Mouse (Mus musculus) retina, adult 2 months (tissue): ENCODE measurements at regions not wholly inside any gene's neighbourhood (a gene's known extent, or its start where the extent isn't known, plus 50 kb on each side); places are given as distances from the start of the nearest gene placed in this dataset.

ENCODE experiments used
- DNase-seq: peaks from one replicate; pipeline ENCODE4 v3.0.0-alpha.2; 2012; ENCODE audit warnings: low read depth, low spot score

- no peak for DNase-seq
Measured at GRCm38 (mm10) chr1:92340644-92341043, 133.0 kb downstream of the Ndufa10 start.

DNA sequence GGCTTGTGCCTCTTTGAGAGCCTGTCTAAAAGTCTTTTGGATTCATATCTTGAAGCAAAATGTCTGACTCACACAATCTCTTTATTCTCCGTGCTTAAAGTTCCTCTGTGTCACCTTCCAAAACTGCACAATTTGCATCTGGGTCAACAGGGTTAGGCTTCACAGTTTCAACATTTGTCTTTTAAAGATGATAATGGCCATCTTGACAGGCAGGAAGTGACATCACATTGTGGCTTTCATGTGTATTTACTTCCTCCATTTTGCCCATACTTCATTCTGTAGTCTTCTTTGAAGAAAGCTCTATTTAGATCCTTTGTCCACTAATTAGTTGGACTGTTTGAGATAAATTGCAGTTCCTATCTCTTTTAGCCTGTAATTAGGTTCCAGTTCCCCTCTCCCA is 135.1 kb downstream of the Ndufa10 start:
- no peak for DNase-seq

DNA sequence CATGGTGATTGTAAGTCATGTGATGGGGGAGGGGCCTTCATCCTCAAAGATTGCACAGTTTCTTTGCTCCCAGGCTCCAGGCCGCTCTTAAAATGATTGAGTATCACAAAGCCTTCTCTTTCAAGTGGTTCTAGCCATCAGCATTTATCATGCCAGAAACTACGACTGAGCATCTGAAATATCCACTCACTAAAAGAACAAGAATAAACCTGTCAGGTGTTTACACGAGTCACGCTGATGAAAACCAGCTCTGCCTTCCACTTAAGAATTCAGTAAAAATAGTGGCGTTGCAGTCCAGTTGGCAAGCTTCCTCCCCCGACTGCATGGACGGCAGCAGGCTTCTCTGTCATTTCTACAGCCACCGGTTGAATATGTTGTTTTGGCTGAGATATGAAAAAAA is 136.2 kb downstream of the Ndufa10 start:
- DNase-seq = no peak

- no peak for DNase-seq
Measured at GRCm38 (mm10) chr1:92332248-92332584, 136.7 kb upstream of the Hdac4 start.

DNA sequence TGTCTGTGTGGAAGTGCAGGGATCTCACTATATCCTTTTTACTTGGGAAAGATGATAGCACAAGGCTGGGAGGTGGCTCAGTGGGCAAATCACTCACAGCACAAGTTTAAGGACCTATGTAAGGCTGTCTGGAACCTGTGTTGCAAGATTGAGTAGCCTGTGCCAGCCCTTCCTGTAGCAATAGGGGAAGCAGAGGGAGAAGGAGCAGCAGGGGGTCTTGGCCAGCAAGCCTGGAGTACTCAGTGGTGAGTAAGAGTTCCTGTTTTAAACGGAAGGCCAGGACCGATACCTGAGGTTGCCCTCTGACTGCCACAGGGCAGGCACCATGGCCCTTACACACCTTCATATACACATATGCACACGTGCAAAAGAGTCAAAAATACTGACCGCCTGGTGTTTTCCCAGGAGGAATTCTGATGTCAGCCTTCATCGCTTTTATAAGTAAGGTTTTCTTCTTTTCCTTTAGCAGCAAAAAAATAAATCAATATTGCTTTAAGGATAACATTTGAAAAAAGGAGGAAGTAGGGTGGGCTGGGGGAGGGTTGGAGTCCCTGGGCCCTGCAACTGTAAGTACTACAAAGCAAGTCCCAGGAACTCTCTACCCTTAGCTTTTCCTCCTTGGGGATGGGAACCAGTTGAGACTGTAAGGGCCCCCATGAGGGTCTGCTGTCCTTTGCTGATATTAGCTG is 136.2 kb upstream of the Hdac4 start:
- no peak for DNase-seq

GRCm38 (mm10) chr1:92330181-92330580 is 134.7 kb upstream of the Hdac4 start:
- DNase-seq = no peak

- no peak for DNase-seq
Measured at GRCm38 (mm10) chr1:92329491-92329890, 134.0 kb upstream of the Hdac4 start.

DNA sequence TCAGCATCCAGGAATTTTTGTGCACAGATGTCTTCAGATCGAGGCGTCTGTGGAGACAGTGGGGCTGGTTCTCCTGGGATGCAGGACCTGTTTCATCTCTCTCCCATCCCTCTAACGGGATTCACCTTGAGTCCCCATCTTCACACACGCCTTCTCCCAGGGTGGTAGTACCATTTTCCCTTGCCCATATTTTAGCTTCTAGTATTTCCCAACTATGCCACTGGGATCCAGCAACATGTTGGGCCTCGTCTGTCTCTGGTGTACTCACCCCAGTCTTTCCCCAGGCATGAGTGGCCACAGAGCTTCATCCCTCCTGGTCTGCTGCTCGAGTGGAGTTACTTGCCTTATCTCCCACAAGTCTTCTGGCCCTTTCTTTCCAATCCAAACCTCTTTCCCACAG is 131.6 kb upstream of the Hdac4 start:
- no peak for DNase-seq

- DNase-seq = no peak
Measured at GRCm38 (mm10) chr1:92325281-92325680, 129.8 kb upstream of the Hdac4 start.

DNA sequence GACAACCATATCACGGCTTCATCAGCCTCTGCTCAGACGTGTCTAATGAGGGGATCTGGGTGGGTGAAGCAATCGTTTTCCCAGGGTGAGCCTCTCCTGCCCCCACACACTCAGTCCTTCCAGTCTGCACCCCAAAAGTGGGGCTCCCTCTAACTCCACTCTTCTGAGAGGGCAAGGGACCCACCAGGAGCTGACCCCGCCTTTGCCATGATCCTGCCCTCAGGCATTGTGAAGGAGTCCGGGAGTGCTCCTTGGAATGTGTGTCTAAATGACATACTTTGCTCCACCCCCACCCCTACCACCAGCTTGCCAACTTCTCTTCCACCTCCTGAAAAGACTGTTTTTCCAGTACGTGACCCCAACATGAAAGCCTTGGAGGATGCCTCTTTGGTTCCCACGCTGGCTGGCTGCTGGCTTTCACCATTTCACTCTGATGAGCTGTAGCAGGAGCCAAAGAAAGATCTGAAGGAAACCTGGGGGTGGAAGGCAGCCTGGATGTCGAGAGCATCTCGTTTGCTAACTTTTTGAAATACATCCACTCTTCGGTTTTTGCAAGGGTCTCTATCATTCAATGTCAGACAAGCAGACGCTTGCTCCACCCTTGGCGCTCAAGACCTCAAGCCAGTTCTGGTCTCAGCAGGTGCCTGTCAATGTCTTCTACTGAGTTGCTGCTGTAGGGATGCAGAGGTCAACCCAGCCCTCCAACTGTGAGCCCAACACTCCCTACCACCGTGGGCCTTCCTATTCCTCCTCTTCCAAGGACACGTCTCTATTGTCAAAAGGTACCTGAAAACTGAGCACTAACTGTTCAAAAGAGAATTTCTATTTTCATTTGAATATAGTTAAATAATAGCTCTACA is 128.8 kb upstream of the Hdac4 start:
- DNase-seq = no peak

GRCm38 (mm10) chr1:92317131-92317530 is 121.6 kb upstream of the Hdac4 start:
- DNase-seq = no peak

- no peak for DNase-seq
Measured at GRCm38 (mm10) chr1:92316191-92316723, 120.8 kb upstream of the Hdac4 start.

DNA sequence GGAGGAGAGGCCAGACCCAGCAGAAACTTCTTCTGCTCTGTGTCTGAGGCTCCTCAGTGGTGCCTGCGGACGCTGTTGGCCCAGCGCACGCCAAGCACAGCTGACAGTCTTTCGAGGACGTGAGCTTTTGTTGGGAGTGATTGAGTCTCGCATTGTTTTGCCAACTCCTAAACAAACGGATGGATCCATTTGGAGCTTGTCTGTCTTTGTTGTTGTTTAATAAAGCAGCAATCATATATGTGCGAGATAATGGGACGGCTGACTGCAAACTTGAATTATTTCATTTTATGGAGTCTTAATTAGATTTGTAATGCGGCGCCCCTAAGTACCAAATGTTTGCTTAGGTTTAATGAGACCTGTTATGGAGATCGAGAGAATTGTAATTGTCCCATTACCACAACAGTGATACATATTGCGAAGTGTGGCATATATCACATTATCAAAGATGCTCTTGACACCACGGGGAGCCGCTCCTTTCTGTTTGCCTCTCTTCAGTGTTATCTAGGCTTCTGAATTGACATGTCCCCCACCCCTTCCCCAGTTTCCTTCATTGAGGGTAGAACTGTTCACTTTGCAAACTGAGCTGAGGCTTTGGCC is 117.6 kb upstream of the Hdac4 start:
- DNase-seq = no peak

- no peak for DNase-seq
Measured at GRCm38 (mm10) chr1:92309883-92310282, 114.4 kb upstream of the Hdac4 start.

GRCm38 (mm10) chr1:92309381-92309780 is 113.9 kb upstream of the Hdac4 start:
- no peak for DNase-seq

- no peak for DNase-seq
Measured at GRCm38 (mm10) chr1:92308537-92308936, 113.0 kb upstream of the Hdac4 start.

- DNase-seq = no peak
Measured at GRCm38 (mm10) chr1:92306042-92306441, 110.5 kb upstream of the Hdac4 start.

GRCm38 (mm10) chr1:92299041-92299440 is 103.5 kb upstream of the Hdac4 start:
- DNase-seq = no peak

DNA sequence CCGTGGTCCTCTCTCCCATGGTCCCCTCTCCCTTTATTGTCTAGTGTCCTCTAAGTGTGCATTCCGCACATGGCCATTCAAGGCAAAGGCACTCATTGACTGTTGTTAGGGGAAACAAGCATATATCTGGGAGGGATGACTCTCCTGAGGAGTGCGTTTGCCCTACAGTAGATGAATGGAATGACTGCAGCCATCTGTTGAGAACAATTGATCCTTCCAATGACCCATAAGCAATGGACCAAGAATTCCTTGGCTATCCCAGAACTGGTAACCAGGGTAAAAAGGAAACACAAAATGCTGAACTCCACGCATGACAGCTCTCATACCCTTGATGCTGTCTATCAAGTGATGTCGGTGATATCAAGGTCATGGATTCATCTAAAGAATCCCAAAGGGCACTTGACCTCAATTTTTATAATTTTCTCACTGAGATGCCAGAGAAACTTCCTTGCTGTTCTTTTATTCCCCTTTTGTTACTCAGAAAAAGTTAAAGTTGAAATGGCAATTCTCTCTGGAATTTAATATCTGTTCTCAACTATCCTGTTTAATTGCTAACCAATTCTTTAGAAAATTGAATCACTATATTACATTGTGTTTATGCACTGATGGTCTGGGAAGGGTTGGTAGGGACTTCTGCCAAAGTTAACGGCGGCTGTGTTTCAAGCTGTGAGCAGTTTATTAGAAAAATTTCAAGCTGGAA is 97.3 kb upstream of the Hdac4 start:
- DNase-seq = no peak

DNA sequence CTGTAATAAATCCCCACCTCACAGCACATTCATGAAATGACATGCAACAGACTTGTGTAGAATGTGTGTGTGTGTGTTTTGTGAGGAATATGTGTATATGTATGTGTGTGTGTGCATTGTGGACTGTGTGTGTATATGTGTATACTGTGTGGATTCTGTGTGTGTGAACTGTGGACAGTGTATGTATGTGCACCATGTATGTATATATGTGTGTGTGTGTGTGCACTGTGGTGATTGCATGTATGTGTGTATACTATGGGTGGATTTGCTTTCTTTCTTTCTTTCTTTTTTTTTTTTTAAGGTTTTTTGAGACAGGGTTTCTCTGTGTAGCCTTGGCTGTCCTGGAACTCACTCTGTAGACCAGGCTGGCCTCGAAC is 91.5 kb upstream of the Hdac4 start:
- no peak for DNase-seq

- no peak for DNase-seq
Measured at GRCm38 (mm10) chr1:92286013-92286965, 90.8 kb upstream of the Hdac4 start.
